7 mouse cellular contexts compared by ENCODE assay signal in the genomic region with DNA sequence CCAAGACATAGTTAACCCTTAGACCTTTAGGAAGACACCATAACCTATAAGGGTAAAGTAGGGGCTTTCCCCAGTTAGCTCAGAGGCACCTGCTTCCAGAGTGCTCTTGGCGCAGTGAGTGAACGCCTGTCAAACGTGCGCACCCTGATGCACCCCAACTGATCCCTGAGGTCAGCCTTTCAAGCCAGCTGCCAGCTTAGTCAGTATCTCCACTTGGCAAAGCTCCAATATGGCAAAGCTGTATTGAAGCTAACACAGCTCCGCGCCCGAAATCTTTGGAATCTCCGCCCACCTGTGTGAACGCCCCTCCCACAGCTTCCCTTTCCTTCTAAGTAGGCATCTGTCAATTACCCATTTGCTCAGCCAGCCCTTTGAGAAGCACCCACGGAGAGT. TPM values are rescaled to one million over a fixed set of nuclear protein-coding genes. Genes with fewer than 3 reads are reported as not detected.
DNase-seq lines count a peak whose midpoint lies in the region; ATAC-seq and TF ChIP-seq lines count a peak whose summit lies in the region.

No protein-coding gene starts in this region.

- H3K9ac ChIP-seq in forebrain, embryonic 16.5 days (replicated peaks; ENCODE audit: low read depth, low read length), result no peak overlapping the region
- H3K9ac ChIP-seq in liver, embryonic 12.5 days, result no peak overlapping the region

- H3K4me2 ChIP-seq in forebrain, embryonic 16.5 days (ENCODE audit: low read length), result peak overlapping the region; percentile 13; the same call in 1 of the 2 replicates
- H3K4me2 ChIP-seq in liver, embryonic 12.5 days, result no peak overlapping the region

- 40% methylated on average over 10 of the region's 10 CpGs for whole genome bisulfite sequencing in forebrain, embryonic 16.5 days
- 32% methylated on average over 10 of the region's 10 CpGs for WGBS in liver, embryonic 12.5 days (ENCODE audit: insufficient replicate concordance)

- ATAC-seq in forebrain, embryonic 16.5 days, result no peak
- ATAC-seq in liver, embryonic 12.5 days, result no peak

- no peaks in the 10 kb centered on the region for H3K27me3 ChIP-seq in forebrain, embryonic 16.5 days (replicated peaks; ENCODE audit: control insufficient read depth, insufficient read depth, low read length)
- peaks cover 4% of the 10 kb centered on the region; the same call in 1 of the 2 replicates for H3K27me3 ChIP-seq in liver, embryonic 12.5 days (replicated peaks)

- intact Hi-C loops in left cerebral cortex, adult 2 months (cut with DNase I), result no loop called here
- intact Hi-C loops in left cerebral cortex, postnatal 14 days (cut with DNase I), result no loop called here

- no peak overlapping the region for H3K4me3 ChIP-seq in left cerebral cortex, adult 2 months
- no peak overlapping the region for H3K4me3 ChIP-seq in forebrain, embryonic 16.5 days (replicated peaks; ENCODE audit: low read length)
- H3K4me3 ChIP-seq in liver, embryonic 12.5 days, result no peak overlapping the region

- no peaks in the 10 kb centered on the region for H3K36me3 ChIP-seq in forebrain, embryonic 16.5 days (ENCODE audit: control insufficient read depth, insufficient read depth)
- no peaks in the 10 kb centered on the region for H3K36me3 ChIP-seq in liver, embryonic 12.5 days

- no peak for TF ChIP-seq CTCF in left cerebral cortex, adult 2 months (IDR thresholded peaks at IDR 0.05)

- H3K27ac ChIP-seq in left cerebral cortex, adult 2 months, result no peak overlapping the region
- H3K27ac ChIP-seq in forebrain, embryonic 16.5 days (ENCODE audit: low read length), result no peak overlapping the region
- H3K27ac ChIP-seq in liver, embryonic 12.5 days, result no peak overlapping the region

- no peaks in the 10 kb centered on the region for H3K9me3 ChIP-seq in forebrain, embryonic 16.5 days (ENCODE audit: control insufficient read depth, low read length)
- no peaks in the 10 kb centered on the region for H3K9me3 ChIP-seq in liver, embryonic 12.5 days (replicated peaks)

- DNase-seq in left cerebral cortex, adult 2 months (ENCODE audit: extremely low spot score in 1 of 2, low spot score in 2 of 2), result peak; percentile 14 to 18
- no peak for DNase-seq in left cerebral cortex, postnatal 14 days (ENCODE audit: low spot score in 2 of 2)
- DNase-seq in R1 (ENCODE audit: low read depth, low spot score), result peak; percentile 54
- peak; percentile 24 for DNase-seq in retina, embryonic 14.5 days (ENCODE audit: low spot score)
- DNase-seq in layer of hippocampus, postnatal 10 days (ENCODE audit: low spot score in 2 of 2), result no peak

- H3K4me1 ChIP-seq in forebrain, embryonic 16.5 days (replicated peaks; ENCODE audit: control insufficient read depth, insufficient read depth, low read length), result peaks cover 10% of the 10 kb centered on the region
- no peaks in the 10 kb centered on the region for H3K4me1 ChIP-seq in liver, embryonic 12.5 days

RNA-seq across cellular contexts. Expression of gene Ccdc6, which starts 36.2 kb away (rescaled TPM):
- 10 to 100 TPM; 51.1 to 64.8 TPM for total RNA-seq in left cerebral cortex, adult 2 months (2021)
- total RNA-seq in left cerebral cortex, postnatal 14 days (2021), result 10 to 100 TPM; 53.9 to 58.8 TPM
- 16.1 and 18.1 TPM in 2 replicates for polyA plus RNA-seq in forebrain, embryonic 16.5 days (2015; fragmentation: Nextera tagmentation; extraction: Ambion mirVana)
- 9.5 and 10.2 TPM in 2 replicates for polyA plus RNA-seq in liver, embryonic 12.5 days (2016; fragmentation: Nextera tagmentation; extraction: Ambion mirVana)
- 10 to 100 TPM; 68.3 to 73.0 TPM for total RNA-seq in layer of hippocampus, postnatal 10 days (2021)

Comparison
In these comparisons a context has a peak if more than half of its experiments do, and no peak if none do; other contexts are left out.
1. DNase-seq: peak in left cerebral cortex, adult 2 months (2 of 2), R1 (single experiment) and retina, embryonic 14.5 days (single experiment); none in left cerebral cortex, postnatal 14 days (0 of 2) and layer of hippocampus, postnatal 10 days (0 of 2).